ENCODE assay signal across 13 mouse cellular contexts in the genomic region with DNA sequence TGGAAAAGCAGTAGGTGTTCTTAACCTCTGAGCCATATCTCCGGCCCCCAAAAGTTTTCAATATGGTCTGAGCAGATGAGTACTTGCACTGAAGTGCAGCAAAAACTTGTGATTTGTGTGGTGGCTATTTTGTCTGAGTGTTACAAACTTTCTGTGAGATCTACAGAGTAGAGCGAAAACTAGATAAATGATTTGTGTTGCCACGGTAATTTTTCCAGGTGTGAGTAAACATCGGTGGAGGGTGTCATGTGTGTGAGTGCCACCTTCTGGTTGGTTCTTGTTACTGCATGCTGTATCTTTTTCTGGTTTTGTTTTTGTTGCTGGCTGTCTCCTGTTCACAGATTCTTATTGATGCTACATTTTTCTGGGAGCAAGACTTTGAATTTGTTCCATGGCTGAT. TPM values are rescaled to one million over a fixed set of nuclear protein-coding genes. Genes with fewer than 3 reads are reported as not detected.
DNase-seq lines count a peak whose midpoint lies in the region; ATAC-seq and TF ChIP-seq lines count a peak whose summit lies in the region.
"Had no signal": no experiment of that assay in that cellular context is flagged by ENCODE, and none has a peak within 500 bp of the region (broad histone marks: within the 10 kb centered on the region; RNA-seq: fewer than 3 reads in every experiment).

No protein-coding gene starts in this region.

- in situ Hi-C loops in CH12.LX (cut with MboI; ENCODE audit: low pct_ligation_motif_present, low pct_unique_long_range_greater_than_20kb, low sequenced_read_pairs): no loop called here

- dilution Hi-C loops in CH12.LX (cut with MboI; ENCODE audit: extremely low pct_ligation_motif_present, extremely low pct_unique_long_range_greater_than_20kb, low sequenced_read_pairs): no loop called here

- ATAC-seq in kidney, embryonic 15.5 days (replicated peaks; ENCODE audit: low FRiP score): no peak
- ATAC-seq in embryonic facial prominence, embryonic 11.5 days (replicated peaks; ENCODE audit: insufficient number of reproducible peaks, low FRiP score, low TSS enrichment, low read depth): no peak
- ATAC-seq in forebrain, embryonic 12.5 days (ENCODE audit: low FRiP score): no peak

- WGBS in kidney, embryonic 15.5 days: 39% methylated on average over 4 of the region's 4 CpGs
- WGBS in embryonic facial prominence, embryonic 11.5 days: 44% methylated on average over 4 of the region's 4 CpGs
- 53% methylated on average over 4 of the region's 4 CpGs for WGBS in forebrain, embryonic 12.5 days

- H3K9me3 ChIP-seq in kidney, embryonic 15.5 days (replicated peaks): no peaks in the 10 kb centered on the region
- no peaks in the 10 kb centered on the region for H3K9me3 ChIP-seq in CH12.LX (replicated peaks; ENCODE audit: low read length)
- H3K9me3 ChIP-seq in embryonic facial prominence, embryonic 11.5 days (replicated peaks; ENCODE audit: control insufficient read depth, low read length): no peaks in the 10 kb centered on the region; the same call in 1 of the 2 replicates
- H3K9me3 ChIP-seq in forebrain, embryonic 12.5 days: no peaks in the 10 kb centered on the region

- TF ChIP-seq EP300 in CH12.LX (IDR thresholded peaks at IDR 0.05; ENCODE audit: low read length): no peak

- H3K4me3 ChIP-seq in kidney, embryonic 15.5 days (replicated peaks): no peak overlapping the region
- no peak overlapping the region for H3K4me3 ChIP-seq in CH12.LX (replicated peaks in 1 of 3; ENCODE audit: low read depth in 2 of 3, low read length in 2 of 3, poor library complexity in 1 of 3)
- no peak overlapping the region for H3K4me3 ChIP-seq in embryonic facial prominence, embryonic 11.5 days (ENCODE audit: low read depth, low read length)
- H3K4me3 ChIP-seq in forebrain, embryonic 12.5 days (replicated peaks): no peak overlapping the region

- no peaks in the 10 kb centered on the region for H3K36me3 ChIP-seq in kidney, embryonic 15.5 days
- no peaks in the 10 kb centered on the region for H3K36me3 ChIP-seq in CH12.LX (replicated peaks in 1 of 2; ENCODE audit: control insufficient read depth in 1 of 2, insufficient read depth in 1 of 2, low read length in 1 of 2)
- H3K36me3 ChIP-seq in embryonic facial prominence, embryonic 11.5 days (replicated peaks; ENCODE audit: control insufficient read depth, insufficient read depth, low read depth, low read length): no peaks in the 10 kb centered on the region
- H3K36me3 ChIP-seq in forebrain, embryonic 12.5 days (replicated peaks): no peaks in the 10 kb centered on the region

- peak; percentile 82 to 85 for TF ChIP-seq CTCF in CH12.LX (conservative IDR thresholded peaks at IDR 0.05 in 1 of 2, IDR thresholded peaks at IDR 0.05 in 1 of 2; ENCODE audit: low read depth in 2 of 2, low read length in 2 of 2)

- H3K27me3 ChIP-seq in kidney, embryonic 15.5 days: no peaks in the 10 kb centered on the region
- H3K27me3 ChIP-seq in CH12.LX (replicated peaks): no peaks in the 10 kb centered on the region
- no peaks in the 10 kb centered on the region for H3K27me3 ChIP-seq in embryonic facial prominence, embryonic 11.5 days (ENCODE audit: control insufficient read depth, insufficient read depth, low read length)
- no peaks in the 10 kb centered on the region for H3K27me3 ChIP-seq in forebrain, embryonic 12.5 days

- H3K9ac ChIP-seq in kidney, embryonic 15.5 days: no peak overlapping the region
- no peak overlapping the region; the same call in 1 of the 2 replicates for H3K9ac ChIP-seq in CH12.LX (ENCODE audit: insufficient read depth, low read depth)
- H3K9ac ChIP-seq in embryonic facial prominence, embryonic 11.5 days (replicated peaks; ENCODE audit: low read length): no peak overlapping the region
- H3K9ac ChIP-seq in forebrain, embryonic 12.5 days: no peak overlapping the region

- H3K4me2 ChIP-seq in kidney, embryonic 15.5 days: no peak overlapping the region
- H3K4me2 ChIP-seq in CH12.LX (ENCODE audit: insufficient read depth, low read depth, poor library complexity, severe bottlenecking): peak overlapping the region; percentile 94
- no peak overlapping the region for H3K4me2 ChIP-seq in embryonic facial prominence, embryonic 11.5 days (ENCODE audit: low read depth, low read length)
- no peak overlapping the region for H3K4me2 ChIP-seq in forebrain, embryonic 12.5 days

- TF ChIP-seq POLR2A in CH12.LX (IDR thresholded peaks at IDR 0.05; ENCODE audit: low read depth, low read length): no peak

- peak; percentile 3 to 23 for DNase-seq in kidney, postnatal 36 days
- peak; percentile 59 for DNase-seq in CH12.LX (ENCODE audit: extremely low read depth)
- peak; percentile 7 for DNase-seq in Muller cell, postnatal 12 days (ENCODE audit: inconsistent ontology term)
- peak; percentile 36 for DNase-seq in embryonic facial prominence, embryonic 11.5 days (ENCODE audit: low spot score)
- DNase-seq in layer of hippocampus, postnatal 10 days (ENCODE audit: low spot score in 2 of 2): no peak
- DNase-seq: cerebellum, adult 2 months; thymus, postnatal 36 days had no signal

- H3K27ac ChIP-seq in kidney, embryonic 15.5 days: no peak overlapping the region
- no peak overlapping the region for H3K27ac ChIP-seq in CH12.LX (ENCODE audit: insufficient read depth, low read depth)
- no peak overlapping the region for H3K27ac ChIP-seq in embryonic facial prominence, embryonic 11.5 days (replicated peaks; ENCODE audit: low read depth, low read length)
- no peak overlapping the region for H3K27ac ChIP-seq in forebrain, embryonic 12.5 days

- H3K4me1 ChIP-seq in kidney, embryonic 15.5 days: no peaks in the 10 kb centered on the region
- H3K4me1 ChIP-seq in CH12.LX (ENCODE audit: control insufficient read depth in 1 of 2, insufficient read depth in 2 of 2): peaks cover 0 to 3% of the 10 kb centered on the region in 2 experiments; a peak in 1 of 4 replicates
- no peaks in the 10 kb centered on the region for H3K4me1 ChIP-seq in embryonic facial prominence, embryonic 11.5 days (ENCODE audit: control insufficient read depth, insufficient read depth, low read length)
- no peaks in the 10 kb centered on the region for H3K4me1 ChIP-seq in forebrain, embryonic 12.5 days

- TF ChIP-seq RAD21 in CH12.LX (IDR thresholded peaks at IDR 0.05; ENCODE audit: low read depth, low read length): peak; percentile 86

- no peaks in the 10 kb centered on the region for H3K79me2 ChIP-seq in CH12.LX (replicated peaks; ENCODE audit: control insufficient read depth, extremely low read depth, insufficient read depth, poor library complexity, severe bottlenecking)

TF ChIP-seq in CH12.LX, 34 proteins besides CTCF, POLR2A, EP300 and RAD21:
- TF ChIP-seq USF1 (IDR thresholded peaks at IDR 0.05; ENCODE audit: low read depth, low read length) (no peak), NELFE (IDR thresholded peaks at IDR 0.05; ENCODE audit: low read depth, low read length) (no peak), MAX (IDR thresholded peaks at IDR 0.05; ENCODE audit: low read length) (0 out of 2 replicates have a peak, but pooled peaks have one; percentile 18), GABPA (IDR thresholded peaks at IDR 0.05; ENCODE audit: insufficient replicate concordance, low read depth, low read length) (no peak), ZNF384 (IDR thresholded peaks at IDR 0.05; ENCODE audit: low read depth, low read length) (no peak), TCF12 (IDR thresholded peaks at IDR 0.05; ENCODE audit: low read depth, low read length) (no peak), JUND (conservative IDR thresholded peaks at IDR 0.05; ENCODE audit: low read depth, low read length) (0 out of 2 replicates have a peak, but pooled peaks have one; percentile 27), CHD1 (IDR thresholded peaks at IDR 0.05; ENCODE audit: low read depth, low read length) (no peak), PAX5 (IDR thresholded peaks at IDR 0.05; ENCODE audit: low read length) (no peak), MXI1 (IDR thresholded peaks at IDR 0.05; ENCODE audit: low read depth, low read length) (no peak), SMC3 (IDR thresholded peaks at IDR 0.05; ENCODE audit: low read depth, low read length) (peak; percentile 73), IRF4 (IDR thresholded peaks at IDR 0.05; ENCODE audit: low read depth, low read length) (no peak), E2F4 (IDR thresholded peaks at IDR 0.05; ENCODE audit: insufficient replicate concordance, low read depth, low read length) (no peak), ETS1 (conservative IDR thresholded peaks at IDR 0.05; ENCODE audit: low read depth, low read length) (no peak), MEF2A (IDR thresholded peaks at IDR 0.05; ENCODE audit: borderline replicate concordance, low read depth, low read length) (no peak), ZC3H11A (IDR thresholded peaks at IDR 0.05; ENCODE audit: low read depth, low read length) (peak; percentile 21; the same call in 1 of the 2 replicates), BHLHE40 (IDR thresholded peaks at IDR 0.05; ENCODE audit: low read depth, low read length) (0 out of 2 replicates have a peak, but pooled peaks have one; percentile 8), MAZ (IDR thresholded peaks at IDR 0.05; ENCODE audit: low read depth, low read length) (no peak), USF2 (conservative IDR thresholded peaks at IDR 0.05; ENCODE audit: low read depth, low read length) (no peak)

RNA-seq across cellular contexts. Expression of gene AU018091, which starts 15.4 kb away (rescaled TPM):
- polyA plus RNA-seq in kidney, embryonic 15.5 days (2015; fragmentation: Nextera tagmentation; extraction: Ambion mirVana): not detected in 2 replicates
- 0.04 and 0.08 TPM in 2 replicates for total RNA-seq in CH12.LX (2012; rRNA removed)
- not detected in 2 replicates for total RNA-seq in CH12.LX (2014; rRNA removed)
- polyA plus RNA-seq in CH12.LX (2012; ENCODE audit: insufficient read length, low read depth): not detected in 2 replicates
- 0.14 and 0.20 TPM in 2 replicates for polyA plus RNA-seq in embryonic facial prominence, embryonic 11.5 days (2014; fragmentation: Nextera tagmentation; extraction: Ambion mirVana)
- 0.13 and 0.26 TPM in 2 replicates for polyA plus RNA-seq in forebrain, embryonic 12.5 days (2016; fragmentation: Nextera tagmentation; extraction: Ambion mirVana)
- total RNA-seq in layer of hippocampus, postnatal 10 days (2021): not detected
- total RNA-seq: adrenal gland, adult 18-20 months; heart, adult 8-10 months; left cerebral cortex, postnatal 25 days had no signal
- polyA plus RNA-seq: cerebellum, adult 2 months; neural tube, embryonic 14.5 days had no signal

Comparison
In these comparisons a context has a peak if more than half of its experiments do, and no peak if none do; other contexts are left out.
1. DNase-seq: peak in kidney, postnatal 36 days (2 of 2), CH12.LX (single experiment), Muller cell, postnatal 12 days (single experiment) and embryonic facial prominence, embryonic 11.5 days (single experiment); none in layer of hippocampus, postnatal 10 days (0 of 2).